In genomic region chr1:45033343-45033742, GRCm38 (mm10) we compare ENCODE assay signal across 26 mouse cellular contexts.
"Had no signal": no experiment of that assay in that cellular context is flagged by ENCODE, and none has a peak within 500 bp of the region (broad histone marks: within the 10 kb centered on the region; RNA-seq: fewer than 3 reads in every experiment).

No protein-coding gene starts in this region.

- H3K27me3 ChIP-seq: heart, embryonic 13.5 days; heart, embryonic 15.5 days; hindbrain, embryonic 13.5 days; hindbrain, embryonic 15.5 days; kidney, embryonic 15.5 days; limb, embryonic 13.5 days; limb, embryonic 15.5 days had no signal

- H3K9ac ChIP-seq: heart, embryonic 13.5 days; heart, embryonic 15.5 days; hindbrain, embryonic 13.5 days; hindbrain, embryonic 15.5 days; kidney, embryonic 15.5 days; limb, embryonic 13.5 days; limb, embryonic 15.5 days had no signal

- ATAC-seq: hindbrain, postnatal 0 days; intestine, embryonic 16.5 days had no signal

- H3K27ac ChIP-seq: gastrocnemius, adult 2 months; heart, adult 2 months; heart, embryonic 13.5 days; heart, embryonic 15.5 days; hindbrain, embryonic 13.5 days; hindbrain, embryonic 15.5 days; hindbrain, postnatal 0 days; kidney, embryonic 15.5 days; kidney, postnatal 0 days; limb, embryonic 13.5 days; limb, embryonic 15.5 days had no signal

- H3K36me3 ChIP-seq: heart, embryonic 13.5 days; heart, embryonic 15.5 days; hindbrain, embryonic 13.5 days; hindbrain, embryonic 15.5 days; kidney, embryonic 15.5 days; limb, embryonic 13.5 days; limb, embryonic 15.5 days had no signal

- H3K4me3 ChIP-seq: gastrocnemius, adult 2 months; heart, adult 2 months; heart, embryonic 13.5 days; heart, embryonic 15.5 days; hindbrain, embryonic 13.5 days; hindbrain, embryonic 15.5 days; kidney, embryonic 15.5 days; limb, embryonic 13.5 days; limb, embryonic 15.5 days had no signal

- H3K4me1 ChIP-seq: heart, embryonic 13.5 days; heart, embryonic 15.5 days; hindbrain, embryonic 13.5 days; hindbrain, embryonic 15.5 days; kidney, embryonic 15.5 days had no signal

- H3K4me2 ChIP-seq: heart, embryonic 11.5 days; heart, embryonic 13.5 days; heart, embryonic 15.5 days; hindbrain, embryonic 13.5 days; hindbrain, embryonic 15.5 days; kidney, embryonic 15.5 days; limb, embryonic 13.5 days; limb, embryonic 15.5 days had no signal

- DNase-seq: gastrocnemius, adult 2 months; gastrocnemius, postnatal 10 days; gastrocnemius, postnatal 25 days; heart, adult 11 months; heart, adult 2 months; heart, postnatal 14 days; heart, postnatal 36 days; kidney, adult 11 months; kidney, adult 2 months; kidney, adult 9 months; kidney, postnatal 14 days; kidney, postnatal 36 days; layer of hippocampus, adult 9-11 months; layer of hippocampus, postnatal 36 days; left cerebral cortex, postnatal 4 days had no signal

- H3K9me3 ChIP-seq: heart, embryonic 13.5 days; heart, embryonic 15.5 days; hindbrain, embryonic 13.5 days; hindbrain, embryonic 15.5 days; kidney, embryonic 15.5 days; limb, embryonic 13.5 days; limb, embryonic 15.5 days had no signal
